Mouse (Mus musculus): ENCODE data around the gene Lrrc28. TPM values are rescaled to one million over a fixed set of nuclear protein-coding genes. Genes with fewer than 3 reads are reported as not detected.

Lrrc28 gene
- polyA plus RNA-seq, 1 experiment, result 41.8 TPM

GRCm38 (mm10) chr7:67471295-67471694 lies 173.8 kb downstream of the Lrrc28 start:
- H3K36me3 ChIP-seq (ENCODE audit: control insufficient read depth, insufficient read depth, low read length), result no peaks in the 10 kb centered on the region
- TF ChIP-seq CTCF (conservative IDR thresholded peaks at IDR 0.05; ENCODE audit: insufficient read depth, insufficient read length, low read depth, low read length) (no peak), POLR2A (IDR thresholded peaks at IDR 0.05; ENCODE audit: low read depth, low read length) (no peak)
- no peak overlapping the region for H3K4me3 ChIP-seq (ENCODE audit: insufficient read depth, low read depth, low read length)
- no peaks in the 10 kb centered on the region for H3K27me3 ChIP-seq (replicated peaks; ENCODE audit: control insufficient read depth, insufficient read depth, low read length)
- DNase-seq, result peak; percentile 54
- H3K4me1 ChIP-seq (ENCODE audit: control insufficient read depth, insufficient read depth, low read length), result no peaks in the 10 kb centered on the region
- WGBS, result 39% methylated on average over 11 of the region's 11 CpGs
- H3K27ac ChIP-seq (ENCODE audit: insufficient read depth, low read depth, low read length), result no peak overlapping the region

DNA sequence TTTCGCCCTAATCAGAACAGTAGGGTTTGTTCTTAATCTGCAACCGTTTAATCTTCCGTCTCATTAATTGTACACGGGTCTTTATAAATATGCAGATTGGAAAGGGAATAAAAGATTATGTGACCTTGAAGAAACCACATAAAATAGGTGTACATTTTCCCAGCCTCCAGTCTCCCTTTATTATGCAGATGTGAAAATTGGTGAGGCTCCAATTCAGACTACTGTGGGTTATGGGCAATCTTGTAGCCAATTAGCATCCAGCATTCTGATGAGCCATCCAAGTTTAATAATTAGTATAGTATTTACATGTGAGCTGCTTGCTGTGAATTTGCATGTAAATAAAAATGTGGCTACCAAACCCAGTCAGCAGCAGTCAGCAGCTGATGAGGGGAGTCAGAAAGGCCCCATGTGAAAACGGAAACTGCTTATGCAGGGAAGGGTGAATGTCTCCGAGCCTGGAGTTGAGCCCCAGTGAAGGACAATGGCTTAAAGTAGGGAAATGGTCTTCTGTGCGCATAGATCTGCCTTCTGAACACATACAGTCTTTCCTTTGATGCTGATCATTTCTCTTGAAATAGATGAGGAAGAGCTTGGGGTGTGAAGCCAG lies 176.2 kb downstream of the Lrrc28 start:
- WGBS, result 83% methylated on average over 7 of the region's 7 CpGs
- no peak for DNase-seq
- Histone ChIP-seq H3K36me3 (ENCODE audit: control insufficient read depth, insufficient read depth, low read length) (no peaks in the 10 kb centered on the region), H3K4me3 (ENCODE audit: insufficient read depth, low read depth, low read length) (no peak overlapping the region), H3K4me1 (ENCODE audit: control insufficient read depth, insufficient read depth, low read length) (no peaks in the 10 kb centered on the region), H3K27ac (ENCODE audit: insufficient read depth, low read depth, low read length) (no peak overlapping the region), H3K27me3 (replicated peaks; ENCODE audit: control insufficient read depth, insufficient read depth, low read length) (no peaks in the 10 kb centered on the region)
- TF ChIP-seq POLR2A (IDR thresholded peaks at IDR 0.05; ENCODE audit: low read depth, low read length) (no peak), CTCF (conservative IDR thresholded peaks at IDR 0.05; ENCODE audit: insufficient read depth, insufficient read length, low read depth, low read length) (no peak)

- Histone ChIP-seq H3K27ac (ENCODE audit: insufficient read depth, low read depth, low read length) (no peak overlapping the region), H3K4me3 (ENCODE audit: insufficient read depth, low read depth, low read length) (no peak overlapping the region), H3K4me1 (ENCODE audit: control insufficient read depth, insufficient read depth, low read length) (peaks cover 2% of the 10 kb centered on the region), H3K27me3 (replicated peaks; ENCODE audit: control insufficient read depth, insufficient read depth, low read length) (no peaks in the 10 kb centered on the region), H3K36me3 (ENCODE audit: control insufficient read depth, insufficient read depth, low read length) (no peaks in the 10 kb centered on the region)
- WGBS, result 92% methylated on average over 3 of the region's 3 CpGs
- no peak for DNase-seq
- TF ChIP-seq CTCF (conservative IDR thresholded peaks at IDR 0.05; ENCODE audit: insufficient read depth, insufficient read length, low read depth, low read length) (no peak), POLR2A (IDR thresholded peaks at IDR 0.05; ENCODE audit: low read depth, low read length) (no peak)
Observed at GRCm38 (mm10) chr7:67468180-67468579, 176.9 kb downstream of the Lrrc28 start.

DNA sequence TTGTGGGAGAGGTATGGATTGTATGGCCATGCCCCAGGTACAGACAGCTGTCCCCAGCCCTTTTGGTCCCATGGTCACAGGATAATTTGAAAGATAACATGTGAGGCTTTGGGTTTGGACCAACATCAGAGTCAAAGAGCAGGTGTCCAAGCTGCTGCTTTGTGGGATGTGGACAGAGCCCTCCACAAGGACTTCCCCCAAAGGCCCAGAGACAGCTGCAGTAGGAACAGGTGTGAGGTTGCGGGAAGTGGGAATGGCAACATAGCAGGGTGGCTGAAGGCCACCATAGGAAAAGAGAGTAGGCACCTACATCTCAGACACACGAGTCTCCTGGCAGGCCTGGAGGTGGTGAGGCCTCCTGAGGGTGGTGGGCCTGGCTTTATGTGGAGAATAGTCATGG lies 178.7 kb downstream of the Lrrc28 start:
- DNase-seq, result no peak
- WGBS, result 97% methylated on average over 2 of the region's 2 CpGs
- Histone ChIP-seq H3K36me3 (ENCODE audit: control insufficient read depth, insufficient read depth, low read length) (no peaks in the 10 kb centered on the region), H3K27ac (ENCODE audit: insufficient read depth, low read depth, low read length) (no peak overlapping the region), H3K4me3 (ENCODE audit: insufficient read depth, low read depth, low read length) (no peak overlapping the region), H3K27me3 (replicated peaks; ENCODE audit: control insufficient read depth, insufficient read depth, low read length) (no peaks in the 10 kb centered on the region), H3K4me1 (ENCODE audit: control insufficient read depth, insufficient read depth, low read length) (peaks cover 11% of the 10 kb centered on the region)
- TF ChIP-seq CTCF (conservative IDR thresholded peaks at IDR 0.05; ENCODE audit: insufficient read depth, insufficient read length, low read depth, low read length) (no peak), POLR2A (IDR thresholded peaks at IDR 0.05; ENCODE audit: low read depth, low read length) (no peak)

- TF ChIP-seq CTCF (conservative IDR thresholded peaks at IDR 0.05; ENCODE audit: insufficient read depth, insufficient read length, low read depth, low read length), result no peak
- no peak for TF ChIP-seq POLR2A (IDR thresholded peaks at IDR 0.05; ENCODE audit: low read depth, low read length)
- H3K27ac ChIP-seq (ENCODE audit: insufficient read depth, low read depth, low read length), result no peak overlapping the region
- 93% methylated on average over 8 of the region's 8 CpGs for WGBS
- peaks cover 15% of the 10 kb centered on the region for H3K4me1 ChIP-seq (ENCODE audit: control insufficient read depth, insufficient read depth, low read length)
- no peak overlapping the region for H3K4me3 ChIP-seq (ENCODE audit: insufficient read depth, low read depth, low read length)
- no peaks in the 10 kb centered on the region for H3K27me3 ChIP-seq (replicated peaks; ENCODE audit: control insufficient read depth, insufficient read depth, low read length)
- no peak for DNase-seq
- no peaks in the 10 kb centered on the region for H3K36me3 ChIP-seq (ENCODE audit: control insufficient read depth, insufficient read depth, low read length)
Observed at GRCm38 (mm10) chr7:67464633-67465032, 180.4 kb downstream of the Lrrc28 start.

DNA sequence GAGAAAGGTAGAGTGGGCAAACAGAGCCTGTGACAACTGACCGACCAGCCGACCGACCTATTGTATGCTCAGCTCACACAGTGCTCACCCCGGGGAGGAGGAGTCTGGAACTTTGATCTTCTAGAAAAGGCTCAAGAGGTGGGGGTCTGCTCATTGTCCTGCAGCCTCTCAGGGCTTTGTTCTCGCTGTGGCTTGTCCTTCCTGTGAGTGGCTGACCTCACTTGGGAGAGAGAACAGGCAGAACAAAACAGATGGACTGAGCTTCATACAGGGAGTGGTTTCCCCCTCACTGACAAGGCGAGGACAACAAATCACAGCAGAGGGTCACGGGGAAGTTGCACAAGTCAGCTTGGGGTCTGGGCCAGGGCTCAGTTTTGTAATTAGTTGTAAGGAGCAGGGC lies 181.5 kb downstream of the Lrrc28 start:
- Histone ChIP-seq H3K4me3 (ENCODE audit: insufficient read depth, low read depth, low read length) (no peak overlapping the region), H3K4me1 (ENCODE audit: control insufficient read depth, insufficient read depth, low read length) (peaks cover 17% of the 10 kb centered on the region), H3K27me3 (replicated peaks; ENCODE audit: control insufficient read depth, insufficient read depth, low read length) (no peaks in the 10 kb centered on the region), H3K36me3 (ENCODE audit: control insufficient read depth, insufficient read depth, low read length) (no peaks in the 10 kb centered on the region), H3K27ac (ENCODE audit: insufficient read depth, low read depth, low read length) (peak overlapping the region; percentile 91)
- DNase-seq, result peak; percentile 83
- TF ChIP-seq POLR2A (IDR thresholded peaks at IDR 0.05; ENCODE audit: low read depth, low read length) (no peak), CTCF (conservative IDR thresholded peaks at IDR 0.05; ENCODE audit: insufficient read depth, insufficient read length, low read depth, low read length) (no peak)
- 55% methylated on average over 7 of the region's 7 CpGs for WGBS

Other genes with a start within 250 kb of the Lrrc28 start
- gene Ttc23, start 2.1 kb upstream of the Lrrc28 start, polyA plus RNA-seq (2012; rRNA removed), result 8.4 and 8.8 TPM in 2 replicates
- gene Synm, start 114.5 kb upstream of the Lrrc28 start, polyA plus RNA-seq (2012; rRNA removed), result 0.48 and 1.1 TPM in 2 replicates